Comparison of ENCODE assay signal across 14 mouse cellular contexts in the genomic region with DNA sequence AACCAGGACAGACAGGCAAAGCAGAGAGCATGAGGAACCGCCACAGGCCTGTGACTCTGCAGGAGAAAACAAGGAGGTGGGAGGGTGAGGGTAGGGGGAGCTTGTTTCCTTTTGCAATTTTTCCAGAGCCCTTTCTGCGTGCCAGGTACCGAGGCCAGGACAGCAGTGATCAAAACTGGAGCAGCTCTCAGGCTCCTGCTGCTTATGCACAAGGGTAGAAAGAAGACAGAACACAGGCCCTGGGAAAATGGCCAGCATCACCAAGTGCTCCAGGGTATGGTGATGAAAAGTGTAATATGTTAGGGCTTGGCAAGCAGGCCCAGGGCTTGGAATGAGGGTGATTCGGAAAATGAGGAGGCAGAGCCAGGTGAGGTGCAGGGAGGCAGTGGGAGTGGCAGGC.
DNase-seq lines count a peak whose midpoint lies in the region; ATAC-seq lines count a peak whose summit lies in the region.
"Had no signal": no experiment of that assay in that cellular context is flagged by ENCODE, and none has a peak within 500 bp of the region (broad histone marks: within the 10 kb centered on the region; RNA-seq: fewer than 3 reads in every experiment).

No protein-coding gene starts in this region.

- no peak overlapping the region for H3K4me3 ChIP-seq in hindbrain, embryonic 11.5 days (ENCODE audit: low read depth, low read length)
- H3K4me3 ChIP-seq: embryonic facial prominence, embryonic 15.5 days; intestine, embryonic 15.5 days; liver, embryonic 12.5 days; neural tube, embryonic 15.5 days had no signal

- no peak for DNase-seq in frontal cortex, postnatal 36 days (ENCODE audit: low spot score in 2 of 2)
- DNase-seq in layer of hippocampus, adult 9-11 months, result peak; percentile 23
- DNase-seq in layer of hippocampus, postnatal 36 days, result no peak
- DNase-seq in cerebellum, postnatal 25 days, result peak; percentile 45 to 54
- DNase-seq in heart, postnatal 4 days, result peak; percentile 47
- no peak for DNase-seq in embryo, embryonic 9.5 days (ENCODE audit: extremely low spot score)
- DNase-seq in hindbrain, embryonic 11.5 days (ENCODE audit: low spot score), result no peak
- DNase-seq: gastrocnemius, postnatal 25 days; lung, postnatal 4 days had no signal

- 49% methylated on average over 4 of the region's 4 CpGs for WGBS in hindbrain, embryonic 11.5 days

- H3K9me3 ChIP-seq in hindbrain, embryonic 11.5 days (ENCODE audit: control insufficient read depth, low read length), result no peaks in the 10 kb centered on the region
- H3K9me3 ChIP-seq: embryonic facial prominence, embryonic 15.5 days; intestine, embryonic 15.5 days; liver, embryonic 12.5 days; neural tube, embryonic 15.5 days had no signal

- H3K4me1 ChIP-seq in hindbrain, embryonic 11.5 days (replicated peaks; ENCODE audit: control insufficient read depth, insufficient read depth, low read length), result no peaks in the 10 kb centered on the region
- H3K4me1 ChIP-seq: intestine, embryonic 15.5 days; liver, embryonic 12.5 days; neural tube, embryonic 15.5 days had no signal

- H3K27me3 ChIP-seq in hindbrain, embryonic 11.5 days (ENCODE audit: control insufficient read depth, insufficient read depth, low read length), result no peaks in the 10 kb centered on the region
- H3K27me3 ChIP-seq: embryonic facial prominence, embryonic 15.5 days; intestine, embryonic 15.5 days; liver, embryonic 12.5 days; neural tube, embryonic 15.5 days had no signal

- H3K9ac ChIP-seq in hindbrain, embryonic 11.5 days (ENCODE audit: low read depth, low read length), result no peak overlapping the region
- H3K9ac ChIP-seq: embryonic facial prominence, embryonic 15.5 days; intestine, embryonic 15.5 days; liver, embryonic 12.5 days; neural tube, embryonic 15.5 days had no signal

- no peak overlapping the region for H3K27ac ChIP-seq in hindbrain, embryonic 11.5 days (ENCODE audit: low read depth, low read length)
- H3K27ac ChIP-seq: embryonic facial prominence, embryonic 15.5 days; intestine, embryonic 15.5 days; liver, embryonic 12.5 days; neural tube, embryonic 15.5 days had no signal

- H3K4me2 ChIP-seq in hindbrain, embryonic 11.5 days (replicated peaks; ENCODE audit: low read depth, low read length), result no peak overlapping the region
- H3K4me2 ChIP-seq: embryonic facial prominence, embryonic 15.5 days; intestine, embryonic 15.5 days; liver, embryonic 12.5 days; neural tube, embryonic 15.5 days had no signal

- no peaks in the 10 kb centered on the region for H3K36me3 ChIP-seq in hindbrain, embryonic 11.5 days (ENCODE audit: control insufficient read depth, insufficient read depth, low read length)
- H3K36me3 ChIP-seq: embryonic facial prominence, embryonic 15.5 days; intestine, embryonic 15.5 days; liver, embryonic 12.5 days; neural tube, embryonic 15.5 days had no signal

- ATAC-seq in frontal cortex, adult (ENCODE audit: low TSS enrichment), result 0 out of 2 replicates have a peak, but pooled peaks have one; percentile 47
- ATAC-seq in hindbrain, embryonic 11.5 days (ENCODE audit: low FRiP score), result no peak
- ATAC-seq: intestine, embryonic 15.5 days; liver, embryonic 12.5 days had no signal

Comparison
In these comparisons a context has a peak if more than half of its experiments do, and no peak if none do; other contexts are left out.
1. DNase-seq: peak in layer of hippocampus, adult 9-11 months (single experiment), cerebellum, postnatal 25 days (2 of 2) and heart, postnatal 4 days (single experiment); none in frontal cortex, postnatal 36 days (0 of 2), layer of hippocampus, postnatal 36 days (0 of 2), embryo, embryonic 9.5 days (single experiment) and hindbrain, embryonic 11.5 days (single experiment).